Mouse (Mus musculus) liver, embryonic 14.5 days (tissue): ENCODE data around the gene Dexi. TPM values are rescaled to one million over a fixed set of nuclear protein-coding genes. Genes with fewer than 3 reads are reported as not detected.

Experiments
- ATAC-seq: fragments of 200-750 bp; cut with Nextera tagmentation; 2 replicates; pipeline ENCODE4 v1.8.0; 2017; ENCODE audit warnings: moderate number of reproducible peaks, mild to moderate bottlenecking, moderate library complexity; ENCODE audit not compliant: insufficient read depth
- DNase-seq, 3 experiments: peaks; one replicate each; pipeline ENCODE4 v3.0.0-alpha.2; 2012 to 2013; ENCODE audit warnings: low read depth in 3 of 3, low spot score in 3 of 3
- H3K27ac ChIP-seq: fragments of 300-500 bp; sonication (generic); 2 replicates; pipeline ENCODE4 v1.5.1; 2014; ENCODE audit warnings: moderate library complexity, mild to moderate bottlenecking, control low read depth, inconsistent platforms
- H3K27me3 ChIP-seq: fragments of 300-500 bp; sonication (generic); 2 replicates; pipeline ENCODE4 v1.6.1; 2014; ENCODE audit warnings: mild to moderate bottlenecking, low read length, moderate library complexity; ENCODE audit not compliant: control insufficient read depth, insufficient read depth
- H3K36me3 ChIP-seq: fragments of 300-500 bp; sonication (generic); replicated peaks from 2 replicates; pipeline ENCODE4 v1.6.1; 2014; ENCODE audit warnings: low read depth; ENCODE audit not compliant: control insufficient read depth, insufficient read depth
- H3K4me1 ChIP-seq, 2 experiments: fragments of 200-500 bp in 1 of 2; fragments of 300-500 bp in 1 of 2; sonication (generic) in 1 of 2; replicated peaks; 2 replicates each; pipeline ENCODE4 v1.6.1; 2012 to 2014; ENCODE audit warnings: antibody characterized with exemption in 1 of 2, inconsistent platforms in 1 of 2, low read length in 1 of 2; ENCODE audit not compliant: control insufficient read depth in 2 of 2, insufficient read depth in 2 of 2
- H3K4me2 ChIP-seq: fragments of 300-500 bp; sonication (generic); 2 replicates; pipeline ENCODE4 v1.6.1; 2014; ENCODE audit warnings: low read depth, mild to moderate bottlenecking, control low read depth, moderate library complexity
- H3K4me3 ChIP-seq, 2 experiments: fragments of 200-500 bp in 1 of 2; fragments of 300-500 bp in 1 of 2; sonication (generic) in 1 of 2; 2 replicates each; pipeline ENCODE4 v1.5.1; 2012 to 2014; ENCODE audit warnings: low read depth in 2 of 2, low read length in 2 of 2, mild to moderate bottlenecking in 2 of 2, control low read depth in 1 of 2, inconsistent platforms in 1 of 2, moderate library complexity in 1 of 2; ENCODE audit not compliant: insufficient read depth in 1 of 2
- H3K9ac ChIP-seq: fragments of 300-500 bp; sonication (generic); replicated peaks from 2 replicates; pipeline ENCODE4 v1.6.1; 2014; ENCODE audit warnings: mild to moderate bottlenecking, control low read depth, moderate library complexity
- H3K9me3 ChIP-seq: fragments of 300-500 bp; sonication (generic); 2 replicates; pipeline ENCODE4 v1.6.1; 2016; ENCODE audit warnings: low read length, mixed read lengths; ENCODE audit not compliant: control insufficient read depth
- CTCF ChIP-seq: IDR thresholded peaks from 2 replicates; pipeline ENCODE4 v1.5.1; 2016; ENCODE audit warnings: antibody characterized with exemption, low read depth, control low read depth
- EP300 ChIP-seq: IDR thresholded peaks from 2 replicates; pipeline ENCODE4 v1.6.1; 2016; ENCODE audit warnings: antibody characterized with exemption, low read depth
- WGBS: fragments of 180-500 bp; shearing (Covaris S2); extraction: QIAGEN DNeasy Blood & Tissue Kit; methylation state at CpG from one replicate; pipeline ENCODE4 v1.1.7; 2014; ENCODE audit not compliant: insufficient replicate concordance; 5-methylcytosine and 5-hydroxymethylcytosine counted together
- polyA plus RNA-seq, 2 experiments: library from polyadenylated mRNA; depleted of rRNA in 1 of 2; stranded (reverse) in 1 of 2; unstranded in 1 of 2; fragments of >200 nt; fragmentation: Nextera tagmentation in 1 of 2; extraction: Ambion mirVana in 1 of 2; gene quantifications; 2 replicates each; pipeline versions ENCODE4 v1.2.1 to v1.2.3; 2012 to 2014

The Dexi gene
- polyA plus RNA-seq, 2 experiments = 3.9 to 4.3 TPM

GRCm38 (mm10) chr16:10569809-10570395 lies 27.0 kb upstream of the Dexi start:
- H3K27me3 ChIP-seq = no peaks in the 10 kb centered on the region
- DNase-seq = no peak
- H3K36me3 ChIP-seq = no peaks in the 10 kb centered on the region
- TF ChIP-seq EP300 (no peak), CTCF (no peak)
- no peak overlapping the region for H3K4me2 ChIP-seq
- no peak for ATAC-seq
- no peaks in the 10 kb centered on the region for H3K4me1 ChIP-seq
- no peak overlapping the region for H3K27ac ChIP-seq
- no peaks in the 10 kb centered on the region for H3K9me3 ChIP-seq
- WGBS = 43% methylated on average over 5 of the region's 5 CpGs
- no peak overlapping the region for H3K9ac ChIP-seq
- H3K4me3 ChIP-seq = no peak overlapping the region

- Histone ChIP-seq H3K4me2 (no peak overlapping the region), H3K9ac (no peak overlapping the region), H3K27ac (no peak overlapping the region), H3K4me1 (no peaks in the 10 kb centered on the region), H3K9me3 (no peaks in the 10 kb centered on the region), H3K27me3 (no peaks in the 10 kb centered on the region), H3K4me3 (no peak overlapping the region), H3K36me3 (no peaks in the 10 kb centered on the region)
- TF ChIP-seq EP300 (no peak), CTCF (no peak)
- 80% methylated on average over 4 of the region's 4 CpGs for WGBS
- ATAC-seq = no peak
- DNase-seq = no peak
Observed at GRCm38 (mm10) chr16:10567153-10567552, 24.3 kb upstream of the Dexi start.

DNA sequence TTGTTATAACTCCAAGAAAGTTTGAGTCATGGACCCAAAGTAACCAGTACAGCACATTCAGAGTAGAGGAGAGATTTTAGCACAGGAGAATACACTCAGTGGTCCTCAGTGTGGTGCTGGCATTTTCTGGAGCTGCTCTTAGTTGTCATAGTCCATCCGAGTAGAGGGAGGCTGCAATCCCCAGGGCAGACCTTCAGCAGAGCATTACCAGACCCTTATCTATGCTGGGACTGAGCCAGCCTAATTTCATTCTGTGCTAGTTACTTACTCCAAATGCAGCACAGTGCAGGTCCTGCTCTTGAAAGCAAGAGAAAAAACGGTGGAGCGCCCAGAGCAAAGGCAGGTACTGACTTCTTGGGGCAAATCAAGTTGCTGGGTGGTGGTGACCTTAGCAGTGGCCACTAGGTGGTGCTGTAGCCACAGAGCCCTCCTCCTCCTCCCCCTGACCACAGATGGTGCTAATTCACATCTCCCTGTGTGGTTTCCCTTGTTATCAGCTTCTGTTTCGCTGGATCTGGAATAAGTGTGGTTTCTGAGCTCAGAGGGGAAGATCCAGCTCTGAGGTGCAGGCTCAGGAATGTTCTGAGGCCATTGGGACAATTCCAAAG lies 22.5 kb upstream of the Dexi start:
- Histone ChIP-seq H3K9ac (no peak overlapping the region), H3K4me3 (no peak overlapping the region), H3K4me2 (no peak overlapping the region), H3K36me3 (no peaks in the 10 kb centered on the region), H3K4me1 (no peaks in the 10 kb centered on the region), H3K27me3 (no peaks in the 10 kb centered on the region), H3K27ac (no peak overlapping the region), H3K9me3 (no peaks in the 10 kb centered on the region)
- peak; percentile 59; the same call in 1 of the 2 replicates for ATAC-seq
- peak; percentile 24 to 37 (median 31) for DNase-seq
- TF ChIP-seq CTCF (peak; percentile 96), EP300 (no peak)
- WGBS = 34% methylated on average over 4 of the region's 4 CpGs

DNA sequence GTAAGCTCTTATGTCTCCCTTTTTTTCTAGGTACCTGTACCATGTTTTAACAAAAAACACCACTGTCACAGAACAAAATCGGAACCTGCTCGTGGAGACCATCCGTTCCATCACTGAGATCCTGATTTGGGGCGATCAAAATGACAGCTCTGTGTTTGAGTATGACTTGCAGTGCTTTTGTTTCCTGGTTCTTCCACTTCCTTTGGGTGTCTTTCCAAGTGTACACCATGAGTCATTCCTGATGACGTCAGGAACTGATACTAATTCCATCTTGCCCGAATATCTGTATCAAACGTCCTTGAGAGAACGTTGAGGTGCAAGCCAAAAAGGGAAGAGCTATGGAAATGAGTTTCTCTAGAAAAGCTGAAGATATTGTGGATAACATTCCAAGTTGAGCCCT lies 17.1 kb upstream of the Dexi start:
- no peak for TF ChIP-seq EP300
- no peak for TF ChIP-seq CTCF
- Histone ChIP-seq H3K9ac (no peak overlapping the region), H3K36me3 (no peaks in the 10 kb centered on the region), H3K4me1 (no peaks in the 10 kb centered on the region; a peak in 1 of 4 replicates), H3K27me3 (no peaks in the 10 kb centered on the region), H3K4me2 (no peak overlapping the region), H3K27ac (no peak overlapping the region), H3K9me3 (no peaks in the 10 kb centered on the region), H3K4me3 (no peak overlapping the region)
- ATAC-seq (no peak), DNase-seq (no peak)
- 80% methylated on average over 8 of the region's 8 CpGs for WGBS

DNA sequence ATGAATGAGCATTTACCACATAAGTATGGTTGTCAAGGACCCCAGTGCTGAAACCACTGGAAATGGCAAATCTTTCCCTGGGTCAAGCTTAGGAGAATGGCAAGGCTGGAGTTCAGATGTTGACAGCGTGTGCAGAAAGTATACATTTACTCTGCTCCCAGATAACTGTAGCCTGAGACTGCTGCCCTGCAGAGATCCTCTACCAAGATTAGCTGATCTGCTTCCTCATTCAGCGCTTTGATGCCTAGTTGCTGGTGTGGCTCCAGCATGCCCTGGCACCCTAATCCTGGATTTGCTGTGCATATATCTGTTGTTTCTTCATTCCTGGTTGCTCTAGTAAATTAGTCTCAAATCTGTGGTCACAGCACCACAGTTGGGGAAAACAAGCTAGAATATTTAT lies 11.0 kb upstream of the Dexi start:
- H3K4me2 ChIP-seq = no peak overlapping the region
- H3K36me3 ChIP-seq = no peaks in the 10 kb centered on the region
- H3K4me3 ChIP-seq = no peak overlapping the region
- WGBS = 11% methylated on average over 2 of the region's 2 CpGs
- DNase-seq (no peak), ATAC-seq (no peak)
- H3K9ac ChIP-seq = no peak overlapping the region
- no peak for TF ChIP-seq EP300
- no peak for TF ChIP-seq CTCF
- no peaks in the 10 kb centered on the region for H3K9me3 ChIP-seq
- H3K27ac ChIP-seq = no peak overlapping the region
- H3K4me1 ChIP-seq = peaks cover 0 to 2% of the 10 kb centered on the region in 2 experiments; a peak in 2 of 4 replicates
- H3K27me3 ChIP-seq = no peaks in the 10 kb centered on the region
